Mouse (Mus musculus) liver, embryonic 13.5 days (tissue): ENCODE measurements around the gene Ltbr. TPM values are rescaled to one million over a fixed set of nuclear protein-coding genes. Genes with fewer than 3 reads are reported as not detected.
A peak's percentile ranks its signal among the peaks of the same experiment; 100 is the strongest.
"Not testable (repeated sequence)": the region's sequence is repeated elsewhere in the genome, so short reads cannot be mapped to it uniquely, and the experiment has no call there.

Experiments used
- ATAC-seq: fragments of 200-750 bp; cut with Nextera tagmentation; 2 replicates; pipeline ENCODE4 v1.8.0; 2017; ENCODE audit warnings: low read depth, mild to moderate bottlenecking, moderate number of reproducible peaks, moderate library complexity
- DNase-seq: peaks from one replicate; pipeline ENCODE4 v3.0.0; 2022
- H3K27ac ChIP-seq: fragments of 300-500 bp; sonication (generic); 2 replicates; pipeline ENCODE4 v1.5.1; 2015; ENCODE audit warnings: moderate library complexity, mild to moderate bottlenecking, inconsistent platforms
- H3K27me3 ChIP-seq: fragments of 300-500 bp; sonication (generic); 2 replicates; pipeline ENCODE4 v1.6.1; 2015; ENCODE audit warnings: mild to moderate bottlenecking, inconsistent platforms
- H3K36me3 ChIP-seq: fragments of 300-500 bp; sonication (generic); 2 replicates; pipeline ENCODE4 v1.6.1; 2015; ENCODE audit warnings: mild to moderate bottlenecking, inconsistent platforms
- H3K4me1 ChIP-seq: fragments of 300-500 bp; sonication (generic); replicated peaks from 2 replicates; pipeline ENCODE4 v1.6.1; 2015; ENCODE audit warnings: inconsistent platforms
- H3K4me2 ChIP-seq: fragments of 300-500 bp; sonication (generic); 2 replicates; pipeline ENCODE4 v1.6.1; 2015; ENCODE audit warnings: inconsistent platforms, mild to moderate bottlenecking, moderate library complexity
- H3K4me3 ChIP-seq: fragments of 300-500 bp; sonication (generic); replicated peaks from 2 replicates; pipeline ENCODE4 v1.5.1; 2015; ENCODE audit warnings: mild to moderate bottlenecking, inconsistent platforms
- H3K9ac ChIP-seq: fragments of 300-500 bp; sonication (generic); 2 replicates; pipeline ENCODE4 v1.6.1; 2015; ENCODE audit warnings: mild to moderate bottlenecking, inconsistent platforms
- H3K9me3 ChIP-seq: fragments of 300-500 bp; sonication (generic); replicated peaks from 2 replicates; pipeline ENCODE4 v1.6.1; 2016; ENCODE audit warnings: inconsistent platforms
- WGBS: fragments of 180-500 bp; shearing (Covaris S2); methylation state at CpG from one replicate; pipeline ENCODE4 v1.1.7; 2015; ENCODE audit not compliant: insufficient replicate concordance; 5-methylcytosine and 5-hydroxymethylcytosine counted together
- polyA plus RNA-seq: library from polyadenylated mRNA; unstranded; fragments of >200 nt; fragmentation: Nextera tagmentation; extraction: Ambion mirVana; gene quantifications from 2 replicates; pipeline ENCODE4 v1.2.1, GENCODE M21; 2015

Ltbr gene
- polyA plus RNA-seq, 1 experiment from 2014 or later: 18.4 TPM

DNA sequence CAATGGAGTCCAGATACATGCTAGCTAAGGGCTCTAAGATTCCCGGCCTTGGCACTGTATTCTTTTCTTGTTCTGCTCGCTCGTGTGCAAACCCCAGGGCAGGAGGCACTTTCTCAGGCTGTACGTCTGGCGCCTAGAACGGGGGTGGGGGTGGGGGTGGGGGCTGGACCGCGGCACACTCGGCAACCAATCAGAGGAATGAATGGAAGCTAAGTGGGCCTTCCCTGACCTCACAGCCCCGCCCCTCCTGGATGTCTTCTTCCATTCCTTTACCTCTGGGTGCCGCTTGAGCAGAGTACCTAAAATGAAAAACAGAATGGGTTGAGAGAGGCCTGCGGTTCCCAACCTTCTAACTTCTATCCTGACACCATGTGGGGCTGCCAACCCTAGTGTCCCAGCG, 4.8 kb downstream of the Ltbr start:
- Histone ChIP-seq H3K4me2 (no peak overlapping the region), H3K27me3 (peaks cover 13% of the 10 kb centered on the region), H3K4me1 (peaks cover 19% of the 10 kb centered on the region), H3K4me3 (no peak overlapping the region), H3K27ac (no peak overlapping the region), H3K9me3 (no peaks in the 10 kb centered on the region), H3K36me3 (peaks cover 21% of the 10 kb centered on the region), H3K9ac (no peak overlapping the region)
- 46% methylated on average over 13 of the region's 13 CpGs for WGBS
- DNase-seq: no peak
- no peak for ATAC-seq

DNA sequence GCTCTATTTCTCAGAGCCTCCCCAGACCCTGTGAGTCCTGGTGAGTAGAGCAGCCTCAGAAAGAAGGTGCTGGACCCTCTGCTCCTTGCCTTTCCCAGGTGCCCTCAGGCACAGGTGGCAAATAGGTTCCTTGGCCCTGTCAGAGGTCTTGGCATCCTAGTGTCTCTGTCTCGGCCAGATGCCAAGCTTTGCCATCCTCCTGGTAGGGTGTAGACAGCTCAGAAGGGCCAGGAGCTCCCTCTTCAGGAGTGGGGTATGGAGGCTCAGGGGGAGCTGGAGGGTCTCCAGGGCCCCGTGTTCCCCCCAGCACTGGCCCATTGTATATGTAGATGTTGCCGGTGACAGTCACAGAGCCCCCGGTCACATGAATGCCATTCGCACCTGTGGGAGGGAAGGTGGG, 6.6 kb downstream of the Ltbr start:
- Histone ChIP-seq H3K27ac (no peak overlapping the region), H3K27me3 (no peaks in the 10 kb centered on the region), H3K36me3 (peaks cover 21% of the 10 kb centered on the region), H3K4me2 (no peak overlapping the region), H3K4me1 (0 out of 2 replicates have a peak, but pooled peaks cover 5% of the 10 kb centered on the region), H3K4me3 (no peak overlapping the region), H3K9me3 (no peaks in the 10 kb centered on the region), H3K9ac (no peak overlapping the region)
- 75% methylated on average over 5 of the region's 5 CpGs for WGBS
- ATAC-seq: no peak
- DNase-seq: no peak

DNA sequence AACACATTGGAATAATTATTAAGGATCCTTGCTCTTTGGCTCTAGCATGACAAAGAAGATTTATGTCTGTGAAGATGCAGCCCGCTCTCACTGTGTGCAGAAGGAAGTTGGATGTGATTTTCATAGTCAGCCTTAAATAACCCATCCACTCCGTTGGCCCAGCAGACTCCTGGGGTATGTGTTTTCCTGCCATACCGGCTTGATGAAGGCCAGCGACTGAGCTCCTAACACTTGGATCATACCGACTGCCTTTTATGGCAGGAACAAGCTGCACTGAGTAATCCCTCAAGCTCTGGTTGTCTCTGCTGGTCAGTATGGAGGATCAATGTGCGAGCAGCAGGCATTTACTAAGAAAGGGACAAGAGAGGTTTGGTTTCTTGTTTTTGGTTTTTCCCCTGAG, 8.2 kb downstream of the Ltbr start:
- no peak overlapping the region for H3K9ac ChIP-seq
- ATAC-seq (no peak), DNase-seq (no peak)
- WGBS: 73% methylated on average over 6 of the region's 6 CpGs
- no peak overlapping the region for H3K4me2 ChIP-seq
- H3K4me1 ChIP-seq: 0 out of 2 replicates have a peak, but pooled peaks cover 2% of the 10 kb centered on the region
- no peaks in the 10 kb centered on the region for H3K9me3 ChIP-seq
- H3K36me3 ChIP-seq: peaks cover 13% of the 10 kb centered on the region
- no peak overlapping the region for H3K4me3 ChIP-seq
- no peak overlapping the region for H3K27ac ChIP-seq
- no peaks in the 10 kb centered on the region for H3K27me3 ChIP-seq

DNA sequence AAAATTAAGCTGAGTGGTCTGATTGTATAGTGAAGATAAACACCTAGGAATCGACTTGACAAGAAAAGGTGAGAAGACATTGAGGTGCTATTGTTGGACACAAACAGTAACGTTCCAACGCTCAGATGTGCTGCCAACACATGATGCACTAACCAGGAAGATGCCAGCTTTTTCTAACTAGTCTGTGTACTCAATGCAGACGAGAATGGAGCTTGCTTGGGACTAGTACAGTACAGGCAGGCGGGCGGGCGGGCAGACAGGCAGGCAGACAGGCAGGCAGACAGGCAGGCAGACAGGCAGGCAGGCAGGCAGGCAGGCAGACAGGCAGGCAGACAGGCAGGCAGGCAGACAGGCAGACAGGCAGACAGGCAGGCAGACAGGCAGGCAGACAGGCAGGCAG, 9.3 kb downstream of the Ltbr start:
- 68% methylated on average over 7 of the region's 7 CpGs for WGBS
- H3K4me1 ChIP-seq, H3K9ac ChIP-seq, H3K27ac ChIP-seq, H3K4me3 ChIP-seq, H3K9me3 ChIP-seq, ATAC-seq, H3K4me2 ChIP-seq, DNase-seq, H3K27me3 ChIP-seq: not testable (repeated sequence)
- H3K36me3 ChIP-seq: peaks cover 13% of the 10 kb centered on the region

DNA sequence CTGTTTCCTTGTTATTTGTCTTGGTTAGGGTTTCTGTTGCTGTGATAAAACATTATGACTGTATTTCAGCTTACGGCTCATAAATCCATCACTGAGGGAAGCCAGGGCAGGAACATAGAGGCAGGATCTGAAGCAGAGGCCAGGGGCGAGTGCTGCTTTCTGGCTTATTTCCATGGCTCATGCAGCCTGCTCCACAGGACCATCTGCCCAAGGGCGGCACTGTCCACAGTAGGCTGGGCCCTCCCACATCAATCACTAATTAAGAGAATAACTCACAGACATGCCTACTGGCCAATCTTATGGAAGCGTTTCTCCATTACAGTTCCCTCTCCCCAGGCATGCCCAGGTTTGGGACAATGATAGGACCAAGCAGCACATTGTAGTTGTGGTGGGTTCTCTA, 10.4 kb downstream of the Ltbr start:
- Histone ChIP-seq H3K4me2 (no peak overlapping the region), H3K4me1 (no peaks in the 10 kb centered on the region), H3K36me3 (peaks cover 13% of the 10 kb centered on the region), H3K9ac (no peak overlapping the region), H3K27me3 (no peaks in the 10 kb centered on the region), H3K27ac (no peak overlapping the region), H3K4me3 (no peak overlapping the region), H3K9me3 (no peaks in the 10 kb centered on the region)
- ATAC-seq (no peak), DNase-seq (no peak)
- 72% methylated on average over 4 of the region's 4 CpGs for WGBS

DNA sequence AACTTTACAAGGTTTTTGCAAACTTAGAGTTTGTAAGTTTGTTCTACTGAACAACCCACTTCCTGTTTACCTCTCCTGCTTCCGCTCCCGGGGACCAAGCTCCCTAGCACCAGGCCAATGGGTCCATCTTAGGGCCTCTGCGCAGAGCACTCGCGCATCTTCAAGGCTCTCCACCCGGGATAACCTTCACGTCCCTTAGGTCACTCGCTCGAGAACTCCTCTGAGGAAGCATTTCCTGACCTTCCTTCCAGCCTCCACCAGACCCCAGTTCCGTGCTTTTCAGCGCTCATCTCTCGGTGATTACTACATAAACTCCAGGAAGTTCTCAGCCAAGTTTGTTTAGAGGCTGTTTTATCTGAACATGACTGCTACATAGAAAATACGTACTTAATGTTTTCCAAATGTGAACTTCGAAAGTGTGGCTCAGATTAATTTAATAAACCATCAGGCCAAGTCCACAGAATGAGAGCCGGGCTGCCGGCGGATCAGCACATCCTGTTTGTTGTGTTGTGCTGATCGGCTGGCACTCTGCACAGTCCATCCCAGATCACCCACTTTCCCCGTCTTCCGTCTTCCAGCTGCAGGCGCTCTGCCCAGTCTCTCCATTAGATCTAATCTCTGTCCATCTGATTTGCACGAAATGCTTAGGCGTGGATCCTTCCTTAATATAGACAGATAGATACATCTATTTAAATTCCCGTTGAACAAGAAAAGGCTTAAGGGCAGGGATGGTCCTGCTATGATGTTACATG, 11.3 kb downstream of the Ltbr start:
- Histone ChIP-seq H3K27me3 (no peaks in the 10 kb centered on the region), H3K9me3 (no peaks in the 10 kb centered on the region), H3K4me2 (no peak overlapping the region), H3K36me3 (peaks cover 13% of the 10 kb centered on the region), H3K9ac (no peak overlapping the region), H3K4me1 (no peaks in the 10 kb centered on the region), H3K4me3 (no peak overlapping the region), H3K27ac (no peak overlapping the region)
- DNase-seq (no peak), ATAC-seq (no peak)
- 71% methylated on average over 24 of the region's 24 CpGs for WGBS

DNA sequence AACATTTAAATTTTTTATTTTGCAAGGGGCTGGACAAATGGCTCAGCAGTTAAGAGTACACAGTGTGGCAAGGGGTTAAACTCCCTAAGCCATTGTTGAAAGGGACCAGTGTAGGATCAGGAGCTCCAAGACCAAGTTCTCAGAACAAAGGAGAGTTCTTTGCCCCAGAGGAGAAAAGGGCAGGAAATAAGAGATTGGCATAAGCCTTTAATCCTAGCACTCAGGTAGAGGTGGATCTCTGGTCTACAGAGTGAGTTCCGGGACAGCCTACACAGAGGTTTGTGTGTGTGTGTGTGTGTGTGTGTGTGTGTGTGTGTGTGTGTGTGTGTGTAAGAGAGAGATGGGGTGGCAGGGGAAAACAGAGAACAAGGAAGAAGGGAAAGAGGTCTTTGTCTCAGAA, 12.7 kb downstream of the Ltbr start:
- Histone ChIP-seq H3K27ac (no peak overlapping the region), H3K4me3 (no peak overlapping the region), H3K9me3 (no peaks in the 10 kb centered on the region), H3K4me2 (no peak overlapping the region), H3K36me3 (no peaks in the 10 kb centered on the region), H3K4me1 (no peaks in the 10 kb centered on the region), H3K27me3 (no peaks in the 10 kb centered on the region), H3K9ac (no peak overlapping the region)
- DNase-seq (no peak), ATAC-seq (no peak)
- 79% methylated on average over 1 of the region's 1 CpGs for WGBS

DNA sequence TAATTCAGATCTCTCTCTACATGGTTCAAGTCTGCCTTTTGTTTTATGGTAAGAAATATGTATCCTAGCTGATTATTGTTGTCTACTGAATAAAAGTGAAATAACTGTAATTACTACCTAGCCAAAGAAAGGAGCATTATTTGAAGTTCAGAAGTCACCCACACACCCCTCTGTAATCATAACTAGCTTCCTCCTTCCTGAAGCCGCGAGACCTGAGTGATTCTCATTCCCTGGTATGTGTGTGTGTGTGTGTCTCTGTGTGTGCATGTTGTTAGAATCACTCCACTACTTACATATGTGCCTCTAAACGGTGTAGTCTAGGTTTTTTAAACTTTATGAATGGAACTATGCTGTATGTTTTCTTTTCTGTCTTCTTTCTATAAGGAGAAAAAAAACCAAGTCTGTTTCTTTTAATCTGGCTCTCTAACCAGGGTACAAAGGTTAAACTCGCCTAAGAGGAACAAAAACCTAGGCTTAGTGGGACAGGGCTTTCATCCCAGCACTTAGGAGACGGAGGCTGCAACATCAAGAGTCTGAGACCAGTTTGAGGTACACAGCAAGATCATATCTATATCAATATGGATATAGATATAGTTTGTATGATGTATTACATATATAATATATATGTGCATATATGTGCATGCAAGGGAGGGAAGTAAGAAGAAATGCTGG, 16.4 kb downstream of the Ltbr start:
- WGBS: 51% methylated on average over 5 of the region's 5 CpGs
- ATAC-seq: no peak
- no peak overlapping the region for H3K9ac ChIP-seq
- H3K4me2 ChIP-seq: no peak overlapping the region
- H3K27me3 ChIP-seq: no peaks in the 10 kb centered on the region
- no peak overlapping the region for H3K4me3 ChIP-seq
- H3K4me1 ChIP-seq: no peaks in the 10 kb centered on the region
- no peaks in the 10 kb centered on the region for H3K9me3 ChIP-seq
- no peaks in the 10 kb centered on the region for H3K36me3 ChIP-seq
- DNase-seq: no peak
- no peak overlapping the region for H3K27ac ChIP-seq

DNA sequence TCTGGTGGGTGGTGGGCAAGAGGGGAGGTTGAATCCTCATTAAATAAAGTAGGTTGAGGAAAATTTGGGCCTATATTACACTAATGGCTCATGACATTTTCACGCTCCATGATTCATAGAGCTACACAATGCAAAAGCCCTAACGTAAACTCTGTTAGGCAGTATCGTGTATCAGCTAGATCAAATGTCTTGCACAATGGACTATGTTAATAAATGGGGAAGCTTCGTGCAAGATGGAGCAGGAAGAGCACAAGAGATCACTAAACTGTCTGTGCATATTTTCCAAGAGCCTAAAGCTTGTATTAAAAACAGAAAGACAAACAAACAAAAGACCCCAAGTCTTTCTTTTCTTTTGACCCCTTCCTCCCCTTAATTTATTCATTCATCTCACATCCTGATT, 19.6 kb downstream of the Ltbr start:
- Histone ChIP-seq H3K9me3 (no peaks in the 10 kb centered on the region), H3K27me3 (no peaks in the 10 kb centered on the region), H3K36me3 (no peaks in the 10 kb centered on the region), H3K27ac (no peak overlapping the region), H3K4me3 (no peak overlapping the region), H3K4me1 (no peaks in the 10 kb centered on the region), H3K9ac (no peak overlapping the region), H3K4me2 (no peak overlapping the region)
- WGBS: 72% methylated on average over 4 of the region's 4 CpGs
- ATAC-seq: no peak
- DNase-seq: no peak

DNA sequence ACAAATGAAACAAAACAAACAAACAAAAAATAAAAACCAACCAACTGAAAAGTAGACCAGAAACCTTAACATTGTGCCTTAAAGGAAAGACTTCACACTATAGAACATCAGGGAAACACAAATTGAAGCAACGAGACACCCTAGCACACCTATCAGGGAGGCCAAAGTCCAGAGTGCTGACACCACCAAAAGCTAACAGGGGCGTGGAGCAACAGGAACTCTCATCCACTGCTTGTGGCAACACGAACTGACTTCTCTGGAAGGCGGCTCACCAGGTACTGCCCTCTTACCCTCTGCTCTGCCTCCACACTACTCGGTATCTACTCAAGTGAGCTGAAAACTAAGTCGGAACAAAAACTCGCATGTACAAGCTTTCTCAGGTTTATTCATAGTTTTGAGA, 21.4 kb downstream of the Ltbr start:
- no peaks in the 10 kb centered on the region for H3K36me3 ChIP-seq
- 56% methylated on average over 7 of the region's 7 CpGs for WGBS
- DNase-seq: no peak
- no peak overlapping the region for H3K9ac ChIP-seq
- no peaks in the 10 kb centered on the region for H3K27me3 ChIP-seq
- H3K4me2 ChIP-seq: no peak overlapping the region
- no peak overlapping the region for H3K27ac ChIP-seq
- no peaks in the 10 kb centered on the region for H3K9me3 ChIP-seq
- ATAC-seq: peak; percentile 41; the same call in 1 of the 2 replicates
- H3K4me1 ChIP-seq: no peaks in the 10 kb centered on the region
- H3K4me3 ChIP-seq: no peak overlapping the region

DNA sequence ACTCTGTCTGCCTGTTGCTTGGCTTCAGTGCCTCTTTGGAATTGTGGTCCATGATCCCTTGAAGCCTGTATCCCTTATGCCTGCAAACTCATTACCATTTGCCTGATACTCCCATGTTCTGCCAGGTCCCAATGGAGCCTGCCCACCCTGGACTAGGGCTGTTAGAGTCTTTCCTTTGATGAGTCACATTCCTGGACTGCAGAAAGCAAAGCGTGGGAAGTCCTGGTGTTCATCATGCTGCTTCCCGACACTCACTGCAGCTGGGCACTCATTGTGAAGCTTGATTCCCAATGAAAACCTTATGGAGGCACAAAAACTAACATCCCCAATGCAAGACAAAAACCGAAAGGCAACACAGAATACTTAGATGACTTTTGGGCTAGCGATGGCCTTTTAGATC, 22.4 kb downstream of the Ltbr start:
- H3K27me3 ChIP-seq: no peaks in the 10 kb centered on the region
- no peaks in the 10 kb centered on the region for H3K9me3 ChIP-seq
- no peak for DNase-seq
- WGBS: 66% methylated on average over 4 of the region's 4 CpGs
- no peaks in the 10 kb centered on the region for H3K4me1 ChIP-seq
- no peaks in the 10 kb centered on the region for H3K36me3 ChIP-seq
- no peak overlapping the region for H3K4me2 ChIP-seq
- no peak for ATAC-seq
- H3K9ac ChIP-seq: no peak overlapping the region
- H3K4me3 ChIP-seq: no peak overlapping the region
- no peak overlapping the region for H3K27ac ChIP-seq

DNA sequence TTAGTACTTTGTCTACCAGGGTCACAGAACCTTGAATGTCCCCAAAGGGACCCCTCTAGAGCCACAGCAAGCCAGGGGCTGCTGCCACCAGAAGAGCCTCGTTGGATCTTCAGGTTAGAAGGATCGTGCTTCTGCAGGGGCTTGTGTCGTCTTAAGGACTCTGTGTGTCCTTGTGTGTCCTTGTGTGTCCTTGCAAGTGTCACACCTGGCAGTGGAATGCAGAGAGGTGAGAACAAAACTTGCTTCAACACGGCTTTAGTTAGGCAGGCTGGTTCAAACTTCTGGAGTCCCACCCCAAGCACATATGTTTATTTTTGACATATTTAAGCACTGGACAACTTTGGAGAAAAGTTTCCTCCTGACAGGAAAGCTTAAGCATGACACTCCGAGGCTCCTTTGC, 25.0 kb downstream of the Ltbr start:
- ATAC-seq (no peak), DNase-seq (no peak)
- WGBS: 59% methylated on average over 5 of the region's 5 CpGs
- H3K4me2 ChIP-seq: no peak overlapping the region
- no peak overlapping the region for H3K9ac ChIP-seq
- no peak overlapping the region for H3K4me3 ChIP-seq
- H3K4me1 ChIP-seq: no peaks in the 10 kb centered on the region
- H3K27ac ChIP-seq: no peak overlapping the region
- no peaks in the 10 kb centered on the region for H3K9me3 ChIP-seq
- H3K36me3 ChIP-seq: no peaks in the 10 kb centered on the region
- no peaks in the 10 kb centered on the region for H3K27me3 ChIP-seq
